Mouse (Mus musculus): ENCODE results near the gene Thnsl1.

- TF ChIP-seq POLR2A (IDR thresholded peaks at IDR 0.05; ENCODE audit: low read depth, low read length), result no peak
- no peak for TF ChIP-seq CTCF (conservative IDR thresholded peaks at IDR 0.05; ENCODE audit: insufficient read depth, insufficient read length, low read depth, low read length)
These were observed 9.8 kb downstream of the Thnsl1 start for GRCm38 (mm10) chr2:21215284-21215683.
